Mouse (Mus musculus): Measurements from ENCODE around the gene Fam19a2.

Fam19a2 gene

DNA sequence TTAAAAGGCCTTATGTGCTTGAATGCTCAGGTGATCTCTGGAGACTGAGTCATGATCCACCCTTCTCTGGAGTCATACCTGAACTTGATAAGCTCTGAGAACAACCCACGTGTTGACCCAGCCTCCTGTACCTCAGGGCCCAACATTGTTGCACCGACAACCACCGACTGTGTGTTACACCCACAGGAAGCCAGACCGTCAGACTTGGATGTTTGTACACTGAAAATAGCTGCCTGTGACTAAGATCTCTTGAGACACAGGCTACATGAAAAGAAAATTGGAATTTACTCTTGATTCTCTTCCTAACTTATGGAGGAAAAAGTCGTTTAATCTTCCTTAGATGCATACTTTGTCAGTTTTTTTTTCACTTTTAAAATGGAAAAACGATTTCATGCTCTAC is 121.8 kb downstream of the Fam19a2 start:
- in situ Hi-C loops (cut with MboI, MseI), result no loop called here

DNA sequence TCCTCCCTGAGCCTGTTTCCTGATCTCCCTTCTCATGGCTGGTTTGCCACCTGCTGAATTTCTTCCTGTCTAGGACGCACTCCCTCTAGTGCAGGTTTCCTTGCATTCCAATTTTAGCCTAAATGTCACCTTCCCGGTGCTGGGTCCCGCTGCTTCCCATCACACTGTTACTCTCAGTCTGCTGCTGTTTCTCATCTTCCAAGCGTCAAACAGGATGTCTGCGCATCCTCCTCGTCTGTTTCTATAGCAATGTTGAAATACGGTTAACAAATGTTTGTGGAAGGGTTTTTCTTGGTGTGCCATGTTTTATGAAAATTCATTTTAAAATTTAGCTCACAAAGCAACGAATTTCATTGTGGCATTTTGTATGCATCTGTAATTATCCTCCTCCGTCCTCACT is 131.6 kb downstream of the Fam19a2 start:
- in situ Hi-C loops (cut with MboI, MseI), result no loop called here

DNA sequence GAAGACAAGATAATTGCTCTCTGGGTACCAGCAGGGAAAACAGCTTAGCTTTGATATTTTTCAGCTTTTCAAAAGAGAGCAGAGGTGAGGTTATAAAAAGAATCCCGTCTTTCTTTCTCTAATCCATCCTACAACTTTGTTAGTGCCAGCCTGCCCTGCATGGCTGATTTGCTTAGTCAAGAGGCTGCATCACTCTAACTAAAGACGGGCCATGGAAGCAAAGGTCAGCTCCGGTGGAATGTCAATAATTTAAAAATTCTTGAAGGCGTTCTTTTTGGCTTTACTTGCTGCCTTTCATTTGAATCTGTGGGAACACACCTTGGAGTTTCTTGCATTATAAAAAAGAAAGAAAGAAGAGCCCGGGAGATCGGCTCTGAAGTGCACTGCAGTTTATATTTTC is 134.3 kb downstream of the Fam19a2 start:
- in situ Hi-C loops (cut with MboI, MseI), result no loop called here

DNA sequence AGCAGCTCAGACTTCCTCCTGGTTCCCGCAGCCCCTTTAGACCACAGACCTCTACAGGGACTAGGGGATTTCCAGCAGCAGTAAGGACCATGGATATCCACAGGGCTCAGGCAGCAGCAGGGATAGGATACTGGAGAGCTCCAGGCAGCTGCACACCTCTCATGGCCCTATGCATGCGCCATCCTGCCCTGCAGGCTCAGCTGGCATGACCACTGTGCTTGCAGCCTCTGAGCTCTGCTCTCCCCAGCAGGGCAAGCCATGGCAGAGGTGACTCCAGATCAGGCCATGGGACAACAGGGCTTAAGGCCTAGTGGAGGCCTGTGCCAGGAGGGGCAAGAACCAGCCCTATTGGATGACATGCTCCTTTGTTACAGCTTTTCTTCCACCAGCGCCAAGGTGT is 137.4 kb downstream of the Fam19a2 start:
- in situ Hi-C loops (cut with MboI, MseI), result no loop called here

DNA sequence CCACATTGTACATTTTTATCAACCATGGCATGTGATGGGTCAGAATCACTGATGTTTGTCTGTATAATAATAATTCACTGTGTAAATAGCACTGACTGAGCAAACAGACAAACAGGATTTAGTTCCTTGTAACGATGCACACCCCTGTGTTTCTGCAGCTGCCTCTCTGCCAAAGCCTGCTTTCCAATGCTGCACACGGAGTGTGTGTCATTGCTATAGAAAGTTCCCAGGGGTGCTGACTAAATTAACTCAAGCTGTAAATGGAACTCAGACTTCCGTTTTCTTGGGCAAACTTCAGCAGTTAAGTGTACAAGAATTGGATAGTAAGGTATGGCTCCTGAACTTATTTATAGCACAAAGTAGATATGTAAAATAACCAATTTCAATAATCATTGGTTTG is 138.7 kb downstream of the Fam19a2 start:
- in situ Hi-C loops (cut with MboI, MseI), result no loop called here

DNA sequence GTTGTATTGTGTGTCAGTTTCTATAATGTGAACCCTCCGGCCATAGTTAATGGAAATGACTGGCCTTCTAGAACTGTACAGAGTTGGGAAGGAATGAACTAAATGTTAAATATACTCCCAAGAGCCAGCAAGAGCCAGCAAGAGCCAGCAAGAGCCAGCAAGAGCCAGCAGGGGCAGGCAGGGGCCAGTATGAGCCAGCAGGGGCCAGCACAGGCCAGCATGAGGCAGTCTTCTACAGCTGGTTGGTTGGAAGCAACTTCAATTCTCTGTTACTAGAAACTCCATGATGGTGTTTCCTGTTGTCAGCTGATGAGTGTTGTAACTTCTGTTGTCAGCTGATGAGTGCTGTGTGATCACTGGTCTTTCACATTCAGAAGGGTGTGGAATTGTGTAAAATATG is 151.2 kb downstream of the Fam19a2 start:
- in situ Hi-C loops (cut with MboI, MseI), result no loop called here

DNA sequence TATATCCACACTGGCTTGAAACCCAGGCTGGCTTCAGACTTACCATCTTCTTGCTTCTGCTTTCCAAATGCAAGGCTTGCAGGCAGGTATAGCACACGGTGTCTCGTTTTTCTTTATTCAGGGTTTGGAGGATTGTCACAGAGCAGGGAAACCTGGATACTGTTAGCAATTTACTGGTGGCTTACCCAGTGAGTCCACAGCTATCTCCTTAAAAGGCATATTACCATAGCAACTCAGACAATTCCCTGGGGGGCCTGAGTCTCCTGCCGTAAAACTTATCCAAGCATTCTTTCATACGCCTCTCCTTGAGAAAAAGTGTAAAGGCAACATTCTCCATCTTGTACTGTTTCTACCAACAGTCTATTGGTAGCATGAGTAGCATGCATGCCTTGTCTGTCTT is 152.2 kb downstream of the Fam19a2 start:
- in situ Hi-C loops (cut with MboI, MseI), result no loop called here

DNA sequence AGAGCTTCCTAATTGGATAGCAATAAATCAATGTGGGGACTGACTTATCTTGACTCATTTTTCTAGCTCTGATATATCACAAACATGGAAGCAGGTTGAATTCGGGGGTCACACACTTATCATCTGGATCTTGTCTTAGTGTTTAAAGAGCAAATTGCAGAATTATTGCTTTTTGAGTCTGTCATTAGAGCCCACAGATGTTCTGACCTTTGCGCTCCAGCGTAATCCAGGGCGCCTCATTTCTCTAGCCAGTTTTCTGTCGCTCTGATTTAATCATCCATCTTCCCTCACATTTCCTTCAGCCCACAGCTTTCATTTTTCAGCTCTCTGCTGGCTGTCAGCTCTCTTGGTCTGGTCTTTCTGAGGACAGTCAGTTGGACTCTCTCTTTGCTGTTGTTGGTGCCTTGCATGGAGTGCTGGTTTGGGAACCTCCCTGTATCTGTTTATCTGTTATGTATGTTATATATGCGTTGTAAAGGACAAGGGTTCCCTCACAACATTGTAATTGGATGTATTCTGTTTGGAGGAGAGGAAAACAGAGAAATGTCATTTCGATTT is 154.9 kb downstream of the Fam19a2 start:
- in situ Hi-C loops (cut with MboI, MseI), result no loop called here

DNA sequence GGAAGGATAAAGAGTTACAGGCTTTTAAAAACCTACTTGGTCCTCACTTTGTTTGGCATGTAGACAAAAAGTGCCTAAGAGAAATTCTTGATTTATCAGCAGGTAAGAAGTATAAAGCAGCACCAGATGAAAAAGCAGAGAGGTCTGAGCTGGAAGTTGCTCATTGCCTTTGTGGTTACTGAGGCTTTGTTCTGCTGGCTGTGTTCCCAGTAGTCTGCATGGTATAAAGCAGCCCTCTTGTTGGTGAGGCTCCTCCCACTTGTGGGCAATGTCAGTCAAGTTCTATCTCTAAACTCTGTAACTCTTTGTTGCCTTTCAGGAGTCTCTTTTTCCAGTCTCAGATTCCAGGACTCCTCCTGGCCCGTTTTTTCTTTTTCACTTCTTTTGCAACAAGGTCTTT is 156.5 kb downstream of the Fam19a2 start:
- in situ Hi-C loops (cut with MboI, MseI), result no loop called here

DNA sequence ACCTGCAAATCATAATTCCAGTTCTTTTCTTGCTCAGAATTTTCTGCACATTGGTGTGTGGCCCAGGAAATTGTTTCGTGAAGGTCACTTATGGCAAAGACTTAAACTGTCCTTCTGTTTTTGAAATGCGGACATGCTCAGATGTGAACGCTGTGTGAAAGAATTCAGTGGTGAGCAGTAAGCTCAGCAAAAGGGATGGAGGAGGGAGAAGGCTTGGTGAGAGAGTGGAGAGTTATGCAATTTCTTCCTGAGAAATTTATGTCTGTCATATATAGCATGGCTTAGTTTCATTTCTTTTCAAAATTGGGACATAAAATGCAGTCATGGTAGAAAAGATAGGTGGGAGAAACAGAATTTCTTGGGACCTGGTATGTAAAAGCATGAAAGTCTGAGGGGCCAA is 160.7 kb downstream of the Fam19a2 start:
- in situ Hi-C loops (cut with MboI, MseI), result no loop called here

DNA sequence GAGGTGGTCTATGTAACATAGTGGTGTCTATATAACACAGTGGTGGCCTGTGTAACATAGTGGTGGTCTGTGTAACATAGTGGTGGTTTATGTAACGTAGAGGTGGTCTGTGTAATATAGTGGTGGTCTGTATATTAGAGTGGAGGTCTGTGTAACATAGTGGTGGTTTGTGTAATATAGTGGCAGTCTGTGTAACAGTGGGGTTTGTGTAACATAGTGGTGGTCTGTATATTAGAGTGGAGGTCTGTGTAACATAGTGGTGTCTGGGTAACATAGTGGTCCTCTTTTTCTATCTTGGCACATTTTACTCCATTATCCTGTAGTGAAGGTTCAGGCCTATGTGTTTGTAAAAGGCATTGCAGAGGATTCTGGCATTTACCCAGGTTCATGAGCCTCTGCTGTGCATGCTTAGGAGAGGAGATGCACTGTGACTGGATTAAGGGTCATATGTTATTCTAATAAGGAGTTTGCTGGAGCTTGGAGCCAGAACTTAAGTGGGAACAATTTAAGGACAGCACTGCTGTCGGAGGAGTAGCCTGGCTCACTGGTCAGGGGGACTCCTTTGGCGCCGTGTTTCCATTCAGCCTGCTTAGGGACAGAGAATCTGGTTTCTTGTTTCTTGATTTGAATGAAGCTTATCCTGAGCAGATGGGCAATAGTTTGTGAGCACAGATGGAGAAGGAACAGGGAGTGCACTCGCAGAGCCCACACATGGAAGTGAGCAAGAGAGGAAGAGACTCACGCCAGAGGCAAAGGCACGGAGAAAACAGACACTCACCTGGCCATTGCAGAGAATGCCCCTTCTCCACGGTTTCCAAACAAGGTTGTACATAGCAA is 162.9 kb downstream of the Fam19a2 start:
- in situ Hi-C loops (cut with MboI, MseI), result no loop called here

DNA sequence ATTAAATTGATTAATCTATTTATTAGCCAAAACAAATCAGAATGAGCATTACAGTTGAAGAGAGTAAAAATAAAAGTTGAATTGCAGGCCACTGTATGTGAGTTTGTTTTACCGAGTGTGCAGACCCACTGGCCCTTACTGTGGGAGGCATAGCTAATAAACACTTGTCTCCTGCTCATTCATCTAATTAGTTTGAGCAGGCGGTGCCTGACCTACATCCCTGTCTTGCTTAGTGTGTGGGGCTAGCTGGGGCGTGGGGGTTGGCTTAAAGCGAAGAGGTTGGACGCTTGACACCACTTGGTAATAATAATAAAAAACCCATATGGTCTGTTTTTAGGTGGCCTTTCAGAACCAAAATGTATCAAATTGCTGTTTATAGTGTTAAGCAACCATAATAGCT is 167.8 kb downstream of the Fam19a2 start:
- in situ Hi-C loops (cut with MboI, MseI), result no loop called here

DNA sequence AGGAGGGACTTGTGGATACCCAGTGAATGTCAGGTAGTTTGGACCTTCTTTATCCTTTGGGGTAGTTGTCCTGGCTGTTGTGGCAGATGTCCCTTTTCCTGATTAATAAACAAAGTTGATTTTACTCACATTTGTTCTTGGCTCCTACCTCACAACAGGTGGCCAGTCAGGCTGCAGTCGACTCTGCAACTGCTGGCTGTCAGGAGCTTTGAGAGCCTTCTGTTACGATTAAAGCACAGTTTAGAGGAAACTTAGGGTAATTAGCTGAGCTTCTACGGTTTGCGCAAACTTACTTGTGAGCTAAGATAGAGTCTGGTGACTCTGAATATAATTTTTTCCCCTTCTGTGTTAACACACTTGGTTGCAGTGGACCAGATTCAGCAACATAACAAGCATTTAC is 173.8 kb downstream of the Fam19a2 start:
- in situ Hi-C loops (cut with MboI, MseI), result no loop called here

DNA sequence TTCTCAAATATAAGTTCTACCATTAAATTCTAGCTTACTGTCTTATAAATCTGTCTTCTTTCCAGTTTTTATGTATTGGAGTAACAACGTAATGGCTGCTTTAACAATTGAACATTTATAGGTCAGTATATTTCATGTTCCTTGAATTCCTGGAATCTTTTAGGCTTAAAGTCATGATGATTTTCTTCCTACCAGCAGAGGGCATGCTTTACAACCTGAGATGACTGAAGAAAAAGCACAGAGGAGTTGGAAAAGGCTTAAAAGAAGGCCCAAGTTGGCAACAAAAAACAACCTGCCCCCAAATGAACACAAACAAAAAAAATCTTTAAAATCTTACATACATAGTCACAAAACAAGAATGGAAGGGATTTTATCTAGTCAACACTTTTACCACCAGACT is 193.0 kb downstream of the Fam19a2 start:
- in situ Hi-C loops (cut with MboI, MseI), result no loop called here

DNA sequence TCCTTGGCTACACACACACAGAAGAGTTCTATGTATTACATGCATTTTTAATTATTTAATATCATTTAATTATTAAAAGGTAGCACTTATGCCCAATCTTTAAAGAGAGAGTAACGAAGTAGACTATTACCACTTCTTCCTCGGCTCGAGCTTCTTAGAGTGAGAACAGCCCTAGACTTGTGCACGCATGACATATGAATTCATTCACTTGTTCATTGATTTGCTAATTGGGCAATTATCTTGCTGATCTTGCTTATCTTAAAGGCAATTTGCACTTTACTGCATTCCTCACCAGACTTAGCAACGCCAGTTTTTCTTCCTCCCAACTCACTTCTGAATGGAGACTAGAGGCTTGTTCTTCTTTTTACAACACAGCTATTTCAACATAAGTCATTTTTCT is 196.7 kb downstream of the Fam19a2 start:
- in situ Hi-C loops (cut with MboI, MseI), result no loop called here

DNA sequence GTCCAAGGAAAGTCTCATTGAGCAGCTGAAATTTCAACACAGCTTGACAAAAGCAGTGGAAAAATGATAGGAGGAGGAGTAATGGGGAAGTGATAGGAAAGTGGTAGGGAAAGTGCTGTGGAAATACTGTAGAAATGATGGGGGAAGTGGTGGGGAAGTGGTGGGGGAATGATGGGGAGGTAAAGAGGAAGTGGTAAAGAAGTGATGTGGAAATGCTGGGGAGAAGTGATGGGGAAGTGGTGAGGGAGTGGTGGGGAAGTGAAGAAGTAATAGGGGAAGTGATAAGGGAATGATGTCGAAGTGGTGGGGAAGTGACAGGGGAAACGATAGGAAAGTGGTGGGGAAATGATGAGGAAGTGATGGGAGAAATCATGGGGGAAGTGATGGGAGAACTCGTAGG is 198.5 kb downstream of the Fam19a2 start:
- in situ Hi-C loops (cut with MboI, MseI), result no loop called here

DNA sequence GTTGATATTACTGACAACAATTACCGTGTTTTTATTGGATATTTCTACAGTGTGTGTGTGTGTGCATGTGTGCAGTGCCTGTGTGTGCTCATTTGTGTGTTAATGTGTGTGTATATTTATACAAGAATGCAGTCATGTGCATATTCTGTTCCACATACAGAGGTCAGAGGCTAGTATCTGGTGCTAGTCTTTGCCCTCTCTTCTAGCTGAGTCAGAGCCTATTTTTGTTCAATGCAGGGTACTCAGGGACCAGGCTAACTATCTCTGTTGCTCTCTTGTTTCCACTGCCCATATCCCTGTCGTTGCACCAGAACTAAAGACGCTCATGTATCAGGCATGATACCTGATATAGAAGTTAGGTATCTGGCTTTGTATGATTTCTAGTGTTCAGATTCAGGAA is 251.0 kb downstream of the Fam19a2 start:
- in situ Hi-C loops (cut with MboI, MseI), result no loop called here

DNA sequence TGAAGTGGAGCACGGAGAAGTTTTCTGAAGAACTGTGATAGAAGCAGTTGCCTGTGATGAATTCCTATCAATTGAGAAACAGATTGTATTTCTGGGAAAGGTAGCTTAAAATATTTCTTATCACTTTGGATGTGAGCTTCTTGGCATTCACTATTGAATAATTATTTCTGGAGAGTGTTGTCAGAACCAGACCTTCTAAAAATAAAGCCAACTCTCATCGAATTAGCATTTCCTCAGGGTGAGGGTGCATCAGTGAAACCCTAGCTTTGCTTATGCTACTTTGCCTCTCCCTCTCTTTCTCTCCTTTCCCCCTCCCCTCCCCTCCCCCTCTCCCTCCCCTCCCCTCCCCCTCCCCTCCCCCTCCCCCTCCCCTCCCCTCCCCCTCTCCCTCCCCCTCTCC is 256.8 kb downstream of the Fam19a2 start:
- in situ Hi-C loops (cut with MboI, MseI), result no loop called here

DNA sequence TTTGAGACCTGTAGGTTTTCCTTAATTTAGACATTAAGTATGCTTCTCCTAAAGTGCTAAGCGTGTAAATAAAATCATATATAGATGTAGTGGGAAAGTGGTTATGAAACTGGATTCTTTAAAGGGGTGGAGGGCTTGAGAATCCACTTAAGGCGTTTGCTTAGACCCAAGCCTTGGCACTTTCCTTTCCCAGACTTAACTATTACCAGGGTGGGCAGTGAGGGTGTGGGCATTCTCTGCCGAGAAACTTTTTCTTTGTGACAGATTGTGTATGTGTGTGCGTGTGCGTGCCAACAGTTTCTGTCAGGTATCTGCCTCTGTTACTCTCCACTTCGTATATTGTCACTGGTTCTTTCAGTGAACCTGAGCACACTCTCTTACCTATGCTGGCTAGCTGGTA is 257.4 kb downstream of the Fam19a2 start:
- in situ Hi-C loops (cut with MboI, MseI), result no loop called here

DNA sequence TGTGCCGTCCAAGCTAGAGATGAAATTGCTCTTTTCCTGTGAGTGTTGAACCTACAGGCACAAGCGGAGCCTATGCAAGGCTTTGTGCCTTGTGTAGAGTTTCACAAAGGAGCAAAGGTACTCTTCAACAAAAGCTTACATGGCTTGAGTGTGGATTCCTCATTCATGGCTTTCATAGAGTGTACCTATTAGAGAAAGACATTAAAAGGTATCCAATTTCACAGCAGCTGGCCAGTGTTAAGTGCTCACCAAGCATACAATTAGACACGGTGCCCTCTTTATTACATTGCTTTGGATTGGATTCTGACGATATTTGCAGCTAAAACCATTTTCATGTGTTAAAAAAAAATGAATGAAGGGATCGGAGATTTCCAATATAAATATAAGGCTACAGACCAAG is 261.6 kb downstream of the Fam19a2 start:
- in situ Hi-C loops (cut with MboI, MseI), result no loop called here

DNA sequence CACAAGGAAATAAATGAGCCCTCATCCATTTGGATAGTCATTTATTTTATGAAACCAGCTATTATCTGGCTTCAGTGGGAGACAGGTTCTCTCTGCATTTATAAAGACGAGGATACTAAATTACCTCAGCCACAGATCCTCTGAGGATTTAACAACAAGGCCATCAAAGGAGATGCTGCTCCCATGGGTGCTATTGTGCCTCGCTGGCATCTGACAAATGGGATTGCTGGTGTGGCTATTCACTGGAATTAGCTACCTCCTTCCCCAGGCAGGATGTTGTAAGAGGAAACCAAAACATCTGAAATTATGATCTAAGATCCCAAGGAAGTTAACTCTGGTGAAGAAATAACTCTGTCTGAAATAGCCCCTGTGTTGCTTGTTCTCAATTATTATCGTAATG is 262.3 kb downstream of the Fam19a2 start:
- in situ Hi-C loops (cut with MboI, MseI), result no loop called here

DNA sequence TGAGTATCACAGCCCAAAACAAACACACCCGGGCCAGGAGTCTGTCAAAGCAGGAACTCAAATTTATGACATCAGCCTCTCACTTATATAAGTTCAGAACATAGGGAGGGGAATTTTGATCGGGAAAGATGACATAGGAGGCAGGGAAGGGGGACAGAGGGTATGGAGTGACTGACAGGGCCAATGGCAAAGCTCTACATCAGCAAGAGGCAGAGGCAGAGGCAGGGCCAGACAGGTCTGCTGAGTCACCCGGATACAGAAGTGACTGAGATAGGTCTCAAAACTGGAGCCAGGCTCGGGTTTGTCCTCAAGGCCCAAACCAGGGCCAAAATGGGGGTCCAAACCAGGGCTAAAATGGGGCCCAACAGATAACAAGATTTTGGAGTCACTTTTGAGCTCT is 272.3 kb downstream of the Fam19a2 start:
- in situ Hi-C loops (cut with MboI, MseI), result no loop called here

DNA sequence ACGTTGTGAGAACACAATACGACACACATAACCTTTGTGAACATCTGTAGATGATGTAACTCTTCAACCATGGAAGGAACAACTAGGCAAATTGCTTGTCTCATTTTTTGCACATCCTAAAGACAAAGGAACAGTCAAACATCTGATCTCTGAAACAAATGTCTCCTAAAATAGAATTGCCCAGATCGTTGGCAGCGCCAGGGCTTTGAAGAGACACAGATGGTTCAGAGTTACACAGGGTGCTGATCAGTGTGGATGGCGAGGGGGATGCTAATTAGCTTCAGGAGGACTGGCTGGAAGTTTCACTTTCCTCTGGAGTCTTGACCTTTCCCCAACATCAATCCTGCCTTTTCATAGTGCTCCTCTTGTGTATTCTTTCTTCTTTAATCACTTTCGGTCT is 284.6 kb downstream of the Fam19a2 start:
- in situ Hi-C loops (cut with MboI, MseI), result no loop called here

DNA sequence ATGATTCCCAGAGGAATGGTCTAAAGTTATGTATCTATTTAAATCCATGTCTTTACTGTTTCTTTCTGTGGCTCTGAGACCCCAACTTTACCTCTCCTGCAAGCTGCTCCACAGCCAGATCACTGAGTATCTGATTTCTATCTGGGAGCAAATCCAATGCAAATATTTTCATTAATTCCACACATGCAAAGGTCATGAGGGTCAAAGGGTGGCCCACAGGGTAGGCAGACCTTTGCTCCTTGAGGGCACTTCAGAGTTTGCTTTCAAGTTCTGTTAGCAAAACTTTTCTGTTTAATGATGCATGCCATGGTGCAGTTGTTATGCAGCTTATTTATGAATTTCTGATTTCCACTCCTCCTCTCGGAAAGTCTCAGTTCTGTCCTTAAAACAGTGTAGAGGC is 303.9 kb downstream of the Fam19a2 start:
- in situ Hi-C loops (cut with MboI, MseI), result no loop called here
